Mouse (Mus musculus) G1E (cell line): ENCODE results near the gene Sf1.

ENCODE experiments used
- CTCF ChIP-seq: IDR thresholded peaks from 2 replicates; pipeline ENCODE4 v1.5.1; 2012; ENCODE audit warnings: low read depth, low read length, inconsistent platforms, mixed read lengths
- POLR2AphosphoS5 ChIP-seq: IDR thresholded peaks from 2 replicates; pipeline ENCODE4 v1.6.1; 2012; ENCODE audit warnings: low read depth, low read length, inconsistent platforms; ENCODE audit not compliant: insufficient replicate concordance
- TAL1 ChIP-seq: conservative IDR thresholded peaks from 2 replicates; pipeline ENCODE4 v1.6.1; 2012; ENCODE audit warnings: low read depth, low read length, inconsistent platforms, mixed read lengths

DNA sequence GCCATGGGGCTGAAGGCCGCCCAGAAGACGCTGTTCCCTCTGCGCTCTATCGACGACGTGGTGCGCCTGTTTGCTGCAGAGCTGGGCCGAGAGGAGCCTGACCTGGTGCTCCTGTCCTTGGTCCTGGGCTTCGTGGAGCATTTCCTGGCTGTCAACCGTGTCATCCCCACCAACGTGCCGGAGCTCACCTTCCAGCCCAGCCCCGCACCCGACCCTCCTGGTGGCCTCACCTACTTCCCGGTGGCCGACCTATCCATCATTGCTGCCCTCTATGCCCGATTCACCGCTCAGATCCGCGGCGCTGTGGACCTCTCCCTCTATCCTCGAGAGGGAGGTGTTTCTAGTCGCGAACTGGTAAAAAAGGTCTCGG lies 28.0 kb upstream of the Sf1 start:
- TF ChIP-seq CTCF (no peak), POLR2AphosphoS5 (no peak), TAL1 (no peak)
